39 mouse cellular contexts compared by ENCODE assay signal in the genomic region with DNA sequence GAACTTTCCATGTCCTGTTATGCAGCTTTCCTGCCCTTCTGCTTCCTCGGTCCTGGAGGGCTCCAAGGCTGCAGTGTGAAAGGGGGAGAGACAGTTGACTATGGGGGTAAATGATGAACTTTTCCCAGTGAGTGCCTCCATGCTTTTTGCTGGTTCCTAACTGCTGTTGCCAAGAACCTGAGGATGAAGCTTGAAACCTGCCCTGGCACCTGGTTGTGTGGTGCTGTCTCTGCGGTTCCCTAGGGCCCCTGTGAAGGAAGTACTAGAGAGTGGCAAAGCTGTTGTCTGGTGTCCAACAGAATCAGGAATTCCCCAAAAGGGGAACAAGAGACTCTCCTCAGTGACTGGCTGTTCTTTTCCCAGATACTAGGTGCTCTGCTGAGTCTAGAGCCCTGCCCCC. TPM values are rescaled to one million over a fixed set of nuclear protein-coding genes. Genes with fewer than 3 reads are reported as not detected.
"Had no signal": no experiment of that assay in that cellular context is flagged by ENCODE, and none has a peak within 500 bp of the region (broad histone marks: within the 10 kb centered on the region; RNA-seq: fewer than 3 reads in every experiment).

No protein-coding gene starts in this region.

RNA-seq across cellular contexts. Expression of gene Btbd35f1, which starts 41.2 kb away (rescaled TPM):
- total RNA-seq: left cerebral cortex, adult 8-10 months; left cerebral cortex, postnatal 10 days; left cerebral cortex, postnatal 14 days; left cerebral cortex, postnatal 25 days; left cerebral cortex, postnatal 36 days; left cerebral cortex, postnatal 4 days; liver, adult 2 months; megakaryocyte progenitor cell, adult 5-6 weeks; megakaryocyte, adult 5-6 weeks; megakaryocyte-erythroid progenitor cell, adult 5-6 weeks; midbrain, postnatal 0 days; monocyte, adult 5-6 weeks had no signal
- polyA plus RNA-seq: limb, embryonic 10.5 days; limb, embryonic 11.5 days; limb, embryonic 12.5 days; limb, embryonic 13.5 days; limb, embryonic 14.5 days; limb, embryonic 15.5 days; liver, adult 2 months; liver, embryonic 11.5 days; liver, embryonic 12.5 days; liver, embryonic 13.5 days; liver, embryonic 14.5 days; liver, embryonic 15.5 days; liver, embryonic 16.5 days; liver, postnatal 0 days; lung, adult 2 months; lung, embryonic 14.5 days; lung, embryonic 15.5 days; lung, embryonic 16.5 days; lung, postnatal 0 days; macrophage; midbrain, embryonic 10.5 days; midbrain, embryonic 11.5 days; midbrain, embryonic 12.5 days; midbrain, embryonic 13.5 days; midbrain, embryonic 14.5 days; midbrain, embryonic 15.5 days; midbrain, embryonic 16.5 days; midbrain, postnatal 0 days; myocyte had no signal

RNA-seq across cellular contexts. Expression of gene Gm5926, which starts 49.5 kb away (rescaled TPM):
- total RNA-seq: left cerebral cortex, adult 8-10 months; left cerebral cortex, postnatal 10 days; left cerebral cortex, postnatal 14 days; left cerebral cortex, postnatal 25 days; left cerebral cortex, postnatal 36 days; left cerebral cortex, postnatal 4 days; liver, adult 2 months; megakaryocyte progenitor cell, adult 5-6 weeks; megakaryocyte, adult 5-6 weeks; megakaryocyte-erythroid progenitor cell, adult 5-6 weeks; midbrain, postnatal 0 days; monocyte, adult 5-6 weeks had no signal
- polyA plus RNA-seq: limb, embryonic 10.5 days; limb, embryonic 11.5 days; limb, embryonic 12.5 days; limb, embryonic 13.5 days; limb, embryonic 14.5 days; limb, embryonic 15.5 days; liver, adult 2 months; liver, embryonic 11.5 days; liver, embryonic 12.5 days; liver, embryonic 13.5 days; liver, embryonic 14.5 days; liver, embryonic 15.5 days; liver, embryonic 16.5 days; liver, postnatal 0 days; lung, adult 2 months; lung, embryonic 14.5 days; lung, embryonic 15.5 days; lung, embryonic 16.5 days; lung, postnatal 0 days; macrophage; midbrain, embryonic 10.5 days; midbrain, embryonic 11.5 days; midbrain, embryonic 12.5 days; midbrain, embryonic 13.5 days; midbrain, embryonic 14.5 days; midbrain, embryonic 15.5 days; midbrain, embryonic 16.5 days; midbrain, postnatal 0 days; myocyte had no signal
